Mouse (Mus musculus) stomach, embryonic 15.5 days (tissue): ENCODE measurements around the gene Col5a1. TPM values are rescaled to one million over a fixed set of nuclear protein-coding genes. Genes with fewer than 3 reads are reported as not detected.

Source experiments
- ATAC-seq: fragments of 200-750 bp; cut with Nextera tagmentation; 2 replicates; pipeline ENCODE4 v1.8.0; 2017; ENCODE audit warnings: low read depth, moderate number of reproducible peaks, moderate TSS enrichment; ENCODE audit not compliant: insufficient read depth, low FRiP score
- H3K27ac ChIP-seq: fragments of 300-500 bp; sonication (generic); 2 replicates; pipeline ENCODE4 v1.5.1; 2015; ENCODE audit warnings: mild to moderate bottlenecking, inconsistent platforms
- H3K27me3 ChIP-seq: fragments of 300-500 bp; sonication (generic); replicated peaks from 2 replicates; pipeline ENCODE4 v1.6.1; 2015; ENCODE audit warnings: inconsistent platforms
- H3K36me3 ChIP-seq: fragments of 300-500 bp; sonication (generic); 2 replicates; pipeline ENCODE4 v1.6.1; 2015; ENCODE audit warnings: inconsistent platforms
- H3K4me1 ChIP-seq: fragments of 300-500 bp; sonication (generic); 2 replicates; pipeline ENCODE4 v1.6.1; 2015; ENCODE audit warnings: inconsistent platforms
- H3K4me2 ChIP-seq: fragments of 300-500 bp; sonication (generic); 2 replicates; pipeline ENCODE4 v1.6.1; 2015; ENCODE audit warnings: mild to moderate bottlenecking, inconsistent platforms
- H3K4me3 ChIP-seq: fragments of 300-500 bp; sonication (generic); replicated peaks from 2 replicates; pipeline ENCODE4 v1.5.1; 2015; ENCODE audit warnings: inconsistent platforms
- H3K9ac ChIP-seq: fragments of 300-500 bp; sonication (generic); 2 replicates; pipeline ENCODE4 v1.6.1; 2015; ENCODE audit warnings: inconsistent platforms
- H3K9me3 ChIP-seq: fragments of 300-500 bp; sonication (generic); 2 replicates; pipeline ENCODE4 v1.6.1; 2016; ENCODE audit warnings: inconsistent platforms
- WGBS: fragments of 180-500 bp; shearing (Covaris S2); methylation state at CpG from one replicate; pipeline ENCODE4 v1.1.7; 2015; 5-methylcytosine and 5-hydroxymethylcytosine counted together
- polyA plus RNA-seq: library from polyadenylated mRNA; unstranded; fragments of >200 nt; fragmentation: Nextera tagmentation; extraction: Ambion mirVana; gene quantifications from 2 replicates; pipeline ENCODE4 v1.2.1, GENCODE M21; 2015

Col5a1 gene
- polyA plus RNA-seq, 1 experiment from 2014 or later: 136 TPM

GRCm38 (mm10) chr2:28068537-28068878 is 182.3 kb downstream of the Col5a1 start:
- ATAC-seq: peak; percentile 51; the same call in 1 of the 2 replicates
- no peak overlapping the region for H3K4me2 ChIP-seq
- H3K27ac ChIP-seq: no peak overlapping the region
- H3K9ac ChIP-seq: no peak overlapping the region
- H3K9me3 ChIP-seq: no peaks in the 10 kb centered on the region
- H3K4me3 ChIP-seq: no peak overlapping the region
- H3K36me3 ChIP-seq: no peaks in the 10 kb centered on the region
- 74% methylated on average over 9 of the region's 9 CpGs for WGBS
- no peaks in the 10 kb centered on the region for H3K27me3 ChIP-seq
- H3K4me1 ChIP-seq: peaks cover 4% of the 10 kb centered on the region; the same call in 1 of the 2 replicates

DNA sequence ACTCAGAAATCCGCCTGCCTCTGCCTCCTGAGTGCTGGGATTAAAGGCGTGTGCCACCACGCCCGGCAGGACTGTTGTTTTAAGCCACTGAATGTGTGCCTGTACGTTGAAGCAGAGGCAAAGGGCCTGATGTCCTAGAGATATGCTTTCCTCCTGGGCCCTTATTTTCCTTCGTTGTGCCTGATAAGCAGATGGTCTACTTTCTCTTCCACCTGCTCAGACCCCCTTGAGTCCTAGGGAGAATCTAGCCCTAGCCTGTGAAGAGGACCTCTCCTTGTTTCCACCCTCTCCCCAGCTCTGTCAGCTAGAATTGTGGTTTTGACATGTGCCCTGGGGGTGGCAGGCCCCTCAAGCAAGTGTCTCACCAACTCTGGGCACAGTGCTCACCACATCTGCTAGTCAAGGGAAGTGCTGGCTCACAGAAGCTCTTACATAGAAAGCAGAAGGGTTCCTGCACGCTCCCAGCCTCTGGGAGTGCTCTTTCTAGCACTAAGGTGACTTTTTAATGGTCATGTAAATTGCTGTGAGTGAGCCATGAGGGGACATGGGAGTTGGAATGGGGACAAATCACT is 189.5 kb downstream of the Col5a1 start:
- Histone ChIP-seq H3K4me2 (no peak overlapping the region), H3K27me3 (no peaks in the 10 kb centered on the region), H3K4me1 (no peaks in the 10 kb centered on the region), H3K9me3 (no peaks in the 10 kb centered on the region), H3K27ac (no peak overlapping the region), H3K9ac (no peak overlapping the region), H3K4me3 (no peak overlapping the region), H3K36me3 (no peaks in the 10 kb centered on the region)
- ATAC-seq: no peak
- WGBS: 78% methylated on average over 7 of the region's 7 CpGs

DNA sequence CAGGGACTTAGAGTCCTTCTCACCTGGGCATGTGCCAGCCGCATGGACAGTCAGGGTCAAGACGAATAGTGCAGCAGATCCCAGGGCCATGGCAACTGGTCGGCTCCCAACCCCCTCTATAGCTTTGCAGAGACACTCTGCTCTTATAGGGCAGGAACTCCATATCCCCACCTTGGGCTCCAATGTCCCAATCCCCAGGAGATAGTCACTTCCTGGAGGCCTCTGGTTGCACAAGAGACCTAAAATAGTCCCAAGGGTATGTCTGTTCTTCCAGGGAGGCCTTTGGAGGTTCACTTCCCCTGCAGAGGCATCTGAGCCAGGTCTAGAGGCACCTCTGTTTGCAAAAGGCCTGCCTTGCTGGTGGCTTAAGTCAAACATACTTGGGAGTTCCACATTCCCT is 198.5 kb downstream of the Col5a1 start, which contains the start of gene Fcnb:
TSS of gene Fcnb (minus strand) at position 118 of the 400 bp plus-strand sequence.
- Histone ChIP-seq H3K4me1 (no peaks in the 10 kb centered on the region), H3K4me2 (no peak within 1 kb of the TSS), H3K9me3 (no peaks in the 10 kb centered on the region), H3K27ac (no peak within 1 kb of the TSS), H3K27me3 (no peaks in the 10 kb centered on the region), H3K4me3 (no peak within 1 kb of the TSS), H3K9ac (no peak within 1 kb of the TSS), H3K36me3 (no peaks in the 10 kb centered on the region)
- no peak for ATAC-seq
- 82% methylated on average over 3 of the region's 3 CpGs for WGBS

GRCm38 (mm10) chr2:28086112-28086511 is 199.9 kb downstream of the Col5a1 start:
- no peak for ATAC-seq
- Histone ChIP-seq H3K4me1 (no peaks in the 10 kb centered on the region), H3K4me3 (no peak overlapping the region), H3K9ac (no peak overlapping the region), H3K4me2 (no peak overlapping the region), H3K27ac (no peak overlapping the region), H3K36me3 (no peaks in the 10 kb centered on the region), H3K27me3 (no peaks in the 10 kb centered on the region), H3K9me3 (no peaks in the 10 kb centered on the region)
- 72% methylated on average over 10 of the region's 10 CpGs for WGBS

GRCm38 (mm10) chr2:28089095-28089494 is 202.9 kb downstream of the Col5a1 start:
- no peaks in the 10 kb centered on the region for H3K4me1 ChIP-seq
- H3K9ac ChIP-seq: no peak overlapping the region
- H3K36me3 ChIP-seq: no peaks in the 10 kb centered on the region
- H3K4me2 ChIP-seq: no peak overlapping the region
- H3K27ac ChIP-seq: no peak overlapping the region
- H3K9me3 ChIP-seq: no peaks in the 10 kb centered on the region
- H3K27me3 ChIP-seq: no peaks in the 10 kb centered on the region
- WGBS: 35% methylated on average over 5 of the region's 5 CpGs
- no peak overlapping the region for H3K4me3 ChIP-seq
- no peak for ATAC-seq

Other genes with a start within 250 kb of the Col5a1 start
- 12.4 and 13.0 TPM in 2 replicates for gene Rxra, start 210.0 kb upstream of the Col5a1 start, polyA plus RNA-seq
- gene Fcnb, start 198.5 kb downstream of the Col5a1 start, polyA plus RNA-seq: 2.4 and 3.3 TPM in 2 replicates